Mouse (Mus musculus) heart, embryonic 15.5 days (tissue): ENCODE results near the gene Stard8. TPM values are rescaled to one million over a fixed set of nuclear protein-coding genes. Genes with fewer than 3 reads are reported as not detected.
"Not testable (repeated sequence)": the region's sequence is repeated elsewhere in the genome, so short reads cannot be mapped to it uniquely, and the experiment has no call there.

Experiments used
- ATAC-seq: fragments of 200-750 bp; cut with Nextera tagmentation; replicated peaks from 2 replicates; pipeline ENCODE4 v1.8.0; 2017; ENCODE audit warnings: low read depth, moderate TSS enrichment; ENCODE audit not compliant: insufficient number of reproducible peaks, insufficient read depth, low FRiP score
- H3K27ac ChIP-seq: fragments of 300-500 bp; sonication (generic); 2 replicates; pipeline ENCODE4 v1.5.1; 2015; ENCODE audit warnings: mild to moderate bottlenecking, inconsistent platforms
- H3K27me3 ChIP-seq: fragments of 300-500 bp; sonication (generic); 2 replicates; pipeline ENCODE4 v1.6.1; 2015; ENCODE audit warnings: inconsistent platforms
- H3K36me3 ChIP-seq: fragments of 300-500 bp; sonication (generic); 2 replicates; pipeline ENCODE4 v1.6.1; 2015; ENCODE audit warnings: mild to moderate bottlenecking, inconsistent platforms
- H3K4me1 ChIP-seq: fragments of 300-500 bp; sonication (generic); replicated peaks from 2 replicates; pipeline ENCODE4 v1.6.1; 2015; ENCODE audit warnings: inconsistent platforms
- H3K4me2 ChIP-seq: fragments of 300-500 bp; sonication (generic); 2 replicates; pipeline ENCODE4 v1.6.1; 2015; ENCODE audit warnings: inconsistent platforms, mild to moderate bottlenecking, moderate library complexity
- H3K4me3 ChIP-seq: fragments of 300-500 bp; sonication (generic); 2 replicates; pipeline ENCODE4 v1.5.1; 2015; ENCODE audit warnings: mild to moderate bottlenecking, inconsistent platforms
- H3K9ac ChIP-seq: fragments of 300-500 bp; sonication (generic); 2 replicates; pipeline ENCODE4 v1.6.1; 2015; ENCODE audit warnings: mild to moderate bottlenecking, inconsistent platforms
- H3K9me3 ChIP-seq: fragments of 300-500 bp; sonication (generic); replicated peaks from 2 replicates; pipeline ENCODE4 v1.6.1; 2016; ENCODE audit warnings: inconsistent platforms
- WGBS: fragments of 180-500 bp; shearing (Covaris S2); methylation state at CpG from one replicate; pipeline ENCODE4 v1.1.7; 2015; ENCODE audit warnings: mixed read lengths; 5-methylcytosine and 5-hydroxymethylcytosine counted together
- polyA plus RNA-seq: library from polyadenylated mRNA; unstranded; fragments of >200 nt; fragmentation: Nextera tagmentation; extraction: Ambion mirVana; gene quantifications from 2 replicates; pipeline ENCODE4 v1.2.1, GENCODE M21; 2015

Stard8 gene
- 14.4 and 15.4 TPM in 2 replicates for polyA plus RNA-seq

DNA sequence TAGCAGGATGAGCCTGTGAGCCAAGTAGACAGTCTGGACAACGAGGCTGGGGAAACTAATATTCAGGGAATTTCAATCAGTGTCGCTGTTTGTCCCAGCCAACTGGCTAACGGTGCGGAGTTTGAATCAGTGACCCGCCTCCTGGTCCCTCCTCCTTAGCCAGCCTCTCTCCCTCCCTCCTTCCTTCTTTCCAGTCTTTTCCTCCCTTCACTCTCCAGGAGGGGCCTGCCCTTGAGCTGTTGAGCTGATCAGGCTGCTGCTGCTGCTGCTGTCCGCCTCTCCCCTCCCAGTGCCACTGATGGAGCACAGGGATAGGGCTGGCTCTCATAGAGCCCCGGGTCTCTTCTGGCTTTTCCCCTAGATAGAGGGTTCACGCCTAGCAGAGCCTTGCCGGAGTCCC, at the start of gene Stard8:
Gene Stard8, plus strand, starts transcription at position 203 of the 400 bp plus-strand sequence.
- no peaks in the 10 kb centered on the region for H3K27me3 ChIP-seq
- H3K4me1 ChIP-seq: peaks cover 24% of the 10 kb centered on the region
- H3K27ac ChIP-seq: peak within 1 kb of the TSS; percentile 65
- no peaks in the 10 kb centered on the region for H3K9me3 ChIP-seq
- peak; percentile 72; the same call in 1 of the 2 replicates for ATAC-seq
- 36% methylated on average over 9 of the region's 9 CpGs for WGBS
- peak within 1 kb of the TSS; percentile 46 for H3K4me2 ChIP-seq
- H3K9ac ChIP-seq: peak within 1 kb of the TSS; percentile 31; the same call in 1 of the 2 replicates
- H3K36me3 ChIP-seq: no peaks in the 10 kb centered on the region
- peak within 1 kb of the TSS; percentile 35 for H3K4me3 ChIP-seq

DNA sequence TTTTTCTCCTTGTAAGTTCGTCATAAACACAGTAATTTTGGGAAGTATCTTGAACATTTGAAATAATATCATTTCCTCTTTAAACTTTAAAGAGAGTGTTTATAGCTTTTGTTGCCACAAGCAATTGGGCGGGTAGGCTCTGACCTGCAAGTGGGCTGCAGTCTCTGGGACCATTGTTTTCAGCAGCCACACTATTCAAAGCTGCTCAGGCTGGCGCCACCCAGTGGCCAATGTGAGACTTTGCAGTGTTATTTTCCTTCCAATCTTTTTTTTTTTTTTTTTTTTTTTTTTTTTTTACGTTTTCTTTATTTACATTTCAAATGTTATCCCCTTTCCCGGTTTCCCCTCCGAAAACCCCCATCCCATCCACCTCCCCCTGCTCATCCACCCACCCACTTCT, 49.1 kb upstream of the Stard8 start:
- Histone ChIP-seq H3K27ac (no peak overlapping the region), H3K36me3 (no peaks in the 10 kb centered on the region), H3K9ac (no peak overlapping the region), H3K4me1 (no peaks in the 10 kb centered on the region), H3K4me2 (no peak overlapping the region), H3K4me3 (no peak overlapping the region), H3K9me3 (no peaks in the 10 kb centered on the region), H3K27me3 (no peaks in the 10 kb centered on the region)
- ATAC-seq: no peak
- 17% methylated on average over 5 of the region's 6 CpGs for WGBS

DNA sequence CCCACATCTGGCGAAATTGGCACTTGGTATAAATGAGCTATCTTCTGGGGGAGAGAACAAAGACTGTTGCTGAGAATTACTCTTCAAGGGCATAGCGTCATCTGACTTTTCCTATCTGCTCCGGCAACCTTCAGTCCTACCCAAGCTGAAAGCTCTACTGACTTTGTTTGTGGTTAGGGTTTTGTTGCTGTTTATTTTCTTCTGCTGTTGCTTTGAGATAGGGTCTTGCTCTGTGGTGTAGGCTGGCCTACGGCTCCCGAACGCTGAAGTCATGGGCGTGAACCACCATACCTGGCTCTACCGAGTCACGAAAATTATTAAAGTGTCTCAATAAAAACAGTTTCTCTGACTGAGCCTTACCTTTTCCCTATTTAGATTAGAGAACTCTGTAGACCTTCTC, 44.8 kb upstream of the Stard8 start:
- no peak for ATAC-seq
- H3K4me3 ChIP-seq: no peak overlapping the region
- no peaks in the 10 kb centered on the region for H3K36me3 ChIP-seq
- 81% methylated on average over 9 of the region's 9 CpGs for WGBS
- H3K9ac ChIP-seq: no peak overlapping the region
- no peaks in the 10 kb centered on the region for H3K27me3 ChIP-seq
- no peaks in the 10 kb centered on the region for H3K4me1 ChIP-seq
- no peaks in the 10 kb centered on the region for H3K9me3 ChIP-seq
- H3K27ac ChIP-seq: no peak overlapping the region
- H3K4me2 ChIP-seq: no peak overlapping the region

DNA sequence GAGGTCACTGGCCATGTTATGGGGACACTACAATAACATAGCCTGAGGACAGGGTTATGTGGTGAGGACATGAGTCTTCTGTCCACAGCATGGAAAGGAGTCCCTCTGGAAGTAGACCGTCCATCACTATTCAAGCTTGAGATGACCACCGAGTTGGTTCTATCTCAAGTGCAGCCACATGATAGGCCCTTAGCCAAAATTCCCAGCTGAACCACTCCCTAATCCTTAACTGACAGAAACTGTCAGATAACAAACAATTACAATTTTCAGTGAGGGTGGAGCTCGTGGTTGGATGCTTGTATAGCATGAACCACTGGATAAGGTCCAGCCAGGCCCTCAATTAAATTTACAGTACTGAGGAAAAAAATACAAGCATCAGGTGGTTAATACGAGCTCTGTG, 44.0 kb upstream of the Stard8 start:
- H3K4me1 ChIP-seq: no peaks in the 10 kb centered on the region
- no peak overlapping the region for H3K4me2 ChIP-seq
- no peak overlapping the region for H3K4me3 ChIP-seq
- ATAC-seq: no peak
- no peaks in the 10 kb centered on the region for H3K27me3 ChIP-seq
- no peak overlapping the region for H3K9ac ChIP-seq
- H3K27ac ChIP-seq: no peak overlapping the region
- WGBS: 43% methylated on average over 4 of the region's 4 CpGs
- H3K9me3 ChIP-seq: no peaks in the 10 kb centered on the region
- no peaks in the 10 kb centered on the region for H3K36me3 ChIP-seq

DNA sequence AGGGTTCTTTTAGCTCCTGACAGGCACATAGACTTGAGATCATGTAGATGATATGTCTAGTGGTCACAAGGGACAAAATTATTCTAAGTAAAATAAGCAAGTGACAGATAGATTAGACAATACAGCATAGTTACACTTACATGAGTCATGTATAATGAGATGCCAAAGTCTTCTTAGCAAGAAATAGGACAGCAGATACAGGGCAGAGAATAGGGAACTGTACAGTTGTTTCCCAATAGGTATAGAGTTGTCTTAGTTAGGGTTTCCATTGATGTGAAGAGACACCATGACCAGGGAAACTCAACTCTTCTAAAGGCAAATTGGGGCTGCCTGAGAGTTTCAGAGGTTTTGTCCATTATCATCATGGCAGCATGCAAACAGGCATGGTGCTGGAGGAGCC, 39.3 kb upstream of the Stard8 start:
- Histone ChIP-seq H3K4me2 (no peak overlapping the region), H3K9me3 (no peaks in the 10 kb centered on the region), H3K4me1 (no peaks in the 10 kb centered on the region), H3K27ac (no peak overlapping the region), H3K27me3 (no peaks in the 10 kb centered on the region), H3K36me3 (no peaks in the 10 kb centered on the region), H3K4me3 (no peak overlapping the region), H3K9ac (no peak overlapping the region)
- no peak for ATAC-seq

DNA sequence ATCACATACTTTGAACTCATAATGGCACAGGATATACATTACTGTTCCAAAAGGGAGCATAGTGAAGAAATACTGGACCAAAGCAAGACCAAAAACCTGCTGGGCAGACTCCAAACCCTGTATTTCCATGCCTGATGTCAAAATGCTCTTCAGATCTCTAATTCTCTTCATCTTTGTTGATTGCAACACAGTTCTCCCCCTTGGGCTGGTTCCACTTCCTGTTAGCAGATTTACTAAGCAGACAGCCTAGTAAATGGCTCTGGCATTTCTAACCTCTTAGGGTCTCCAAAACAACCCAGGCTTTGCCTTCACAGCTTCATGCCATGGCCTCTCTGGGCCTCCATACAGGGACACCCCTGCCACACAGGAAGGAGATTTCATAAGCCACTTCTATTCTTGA, 38.5 kb upstream of the Stard8 start:
- no peak overlapping the region for H3K27ac ChIP-seq
- H3K36me3 ChIP-seq: no peaks in the 10 kb centered on the region
- no peaks in the 10 kb centered on the region for H3K27me3 ChIP-seq
- no peak overlapping the region for H3K4me3 ChIP-seq
- no peaks in the 10 kb centered on the region for H3K9me3 ChIP-seq
- no peak overlapping the region for H3K9ac ChIP-seq
- no peak overlapping the region for H3K4me2 ChIP-seq
- ATAC-seq: no peak
- H3K4me1 ChIP-seq: no peaks in the 10 kb centered on the region

DNA sequence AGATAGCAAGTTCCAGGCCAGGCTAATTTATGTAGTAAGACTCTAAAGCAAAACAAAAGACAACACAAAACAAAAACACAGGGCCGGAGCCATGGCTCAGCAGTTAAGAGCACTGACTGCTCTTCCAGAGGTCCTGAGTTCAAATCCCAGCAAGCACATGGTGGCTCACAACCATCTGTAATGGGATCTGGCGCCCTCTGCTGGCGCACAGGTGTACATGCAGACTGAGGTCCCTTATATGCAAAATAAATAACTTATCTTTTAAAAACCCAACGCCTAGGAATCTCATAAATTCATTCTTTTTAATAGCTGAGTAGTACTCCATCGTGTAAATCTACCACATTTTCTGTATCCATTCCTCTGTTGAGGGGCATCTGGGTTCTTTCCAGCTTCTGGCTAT, 16.4 kb upstream of the Stard8 start:
- not testable (repeated sequence) for ATAC-seq, H3K9me3 ChIP-seq, H3K4me3 ChIP-seq, H3K36me3 ChIP-seq, H3K4me2 ChIP-seq, H3K4me1 ChIP-seq, H3K9ac ChIP-seq, H3K27me3 ChIP-seq, H3K27ac ChIP-seq
- 49% methylated on average over 5 of the region's 5 CpGs for WGBS

DNA sequence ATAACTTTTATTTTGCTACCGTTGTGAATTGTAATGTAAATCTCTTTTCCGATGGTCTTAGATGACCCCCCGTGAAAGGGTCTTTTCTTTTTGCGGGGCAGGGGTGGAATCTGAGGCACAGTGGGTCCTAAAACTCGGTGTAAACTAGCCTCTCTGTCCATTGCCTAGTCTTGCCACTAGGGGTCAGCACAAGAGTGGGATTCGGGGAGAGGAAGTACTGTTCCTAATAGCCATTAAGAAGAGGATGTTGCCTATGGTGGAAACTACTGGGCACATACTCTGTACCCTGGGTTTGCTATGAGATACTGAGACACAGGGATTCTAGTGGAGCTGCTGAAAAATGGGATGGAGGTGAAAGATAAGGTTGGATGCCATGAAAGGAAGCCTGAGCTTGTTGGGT, 13.5 kb upstream of the Stard8 start:
- 35% methylated on average over 6 of the region's 6 CpGs for WGBS
- Histone ChIP-seq H3K4me1 (peaks cover 4% of the 10 kb centered on the region; the same call in 1 of the 2 replicates), H3K4me3 (no peak overlapping the region), H3K9me3 (no peaks in the 10 kb centered on the region), H3K36me3 (no peaks in the 10 kb centered on the region), H3K27ac (no peak overlapping the region), H3K27me3 (no peaks in the 10 kb centered on the region; the same call in 1 of the 2 replicates), H3K9ac (no peak overlapping the region), H3K4me2 (no peak overlapping the region)
- ATAC-seq: 0 out of 2 replicates have a peak, but pooled peaks have one; percentile 47

DNA sequence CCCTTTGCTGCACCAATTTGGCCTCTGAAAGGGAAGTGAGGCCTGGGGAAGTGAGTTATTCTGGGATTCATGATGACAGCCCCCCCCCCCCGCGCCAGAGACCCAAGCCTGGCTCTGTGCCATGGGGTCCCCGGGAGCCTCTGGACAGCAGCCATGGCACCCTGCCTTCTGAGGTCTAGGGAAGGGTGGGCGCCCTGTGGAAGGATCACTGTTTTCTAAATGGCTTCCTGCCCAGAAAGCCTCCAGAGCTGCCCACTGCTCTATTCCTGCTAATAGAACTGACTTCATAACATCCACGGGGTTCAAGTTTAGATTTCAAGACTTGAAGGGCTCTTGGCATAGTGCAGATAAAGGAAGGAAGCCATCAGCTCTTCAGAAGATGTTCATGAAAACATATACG, 983 bp upstream of the Stard8 start:
- Histone ChIP-seq H3K36me3 (no peaks in the 10 kb centered on the region), H3K27me3 (no peaks in the 10 kb centered on the region), H3K4me1 (peaks cover 24% of the 10 kb centered on the region), H3K9me3 (no peaks in the 10 kb centered on the region), H3K9ac (no peak overlapping the region), H3K27ac (peak overlapping the region; percentile 65), H3K4me2 (no peak overlapping the region), H3K4me3 (no peak overlapping the region)
- 20% methylated on average over 6 of the region's 6 CpGs for WGBS
- no peak for ATAC-seq

DNA sequence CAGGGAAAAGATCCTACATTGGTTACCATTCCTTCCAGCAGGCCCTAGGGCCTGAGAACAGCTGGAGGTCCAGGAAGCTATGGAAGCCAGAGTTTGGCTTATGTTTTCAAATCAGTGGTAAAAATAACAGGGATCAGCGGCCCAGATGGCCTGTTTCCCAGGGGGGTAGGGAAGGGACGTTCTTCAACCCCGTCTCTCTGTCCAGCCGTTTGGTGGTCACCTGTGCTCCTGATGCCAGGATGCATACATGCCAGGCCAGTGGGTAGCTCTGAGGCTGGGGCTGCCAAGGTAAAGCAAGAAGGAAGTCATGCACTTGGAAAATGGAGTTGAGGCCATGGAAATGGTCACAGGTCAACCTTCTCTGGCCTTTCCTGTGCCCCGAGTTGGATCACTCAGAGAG, 7.5 kb downstream of the Stard8 start:
- no peaks in the 10 kb centered on the region for H3K4me1 ChIP-seq
- no peaks in the 10 kb centered on the region for H3K9me3 ChIP-seq
- no peak overlapping the region for H3K27ac ChIP-seq
- H3K4me2 ChIP-seq: no peak overlapping the region
- ATAC-seq: no peak
- no peak overlapping the region for H3K4me3 ChIP-seq
- H3K27me3 ChIP-seq: no peaks in the 10 kb centered on the region
- H3K9ac ChIP-seq: no peak overlapping the region
- no peaks in the 10 kb centered on the region for H3K36me3 ChIP-seq
- 88% methylated on average over 5 of the region's 5 CpGs for WGBS

DNA sequence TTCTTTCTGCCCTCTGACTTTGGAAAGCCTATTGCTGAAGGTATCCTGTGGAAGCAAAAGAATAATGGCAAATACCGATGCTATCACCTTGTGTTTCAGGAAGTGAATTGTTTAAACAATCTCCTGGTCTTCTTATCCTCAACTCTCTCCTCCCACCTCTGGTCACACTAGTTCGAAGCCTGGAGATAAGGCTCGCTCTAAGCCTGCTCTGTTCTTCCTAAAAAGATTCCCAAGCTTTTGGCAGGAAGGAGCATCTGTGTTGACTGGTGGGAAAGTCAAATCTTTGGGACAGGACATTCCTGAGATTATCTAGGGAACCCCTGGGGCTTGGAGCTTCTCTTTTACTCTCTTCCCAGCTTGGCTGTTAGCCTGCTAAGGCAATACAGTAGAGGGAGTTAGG, 8.2 kb downstream of the Stard8 start:
- H3K4me1 ChIP-seq: no peaks in the 10 kb centered on the region
- H3K27me3 ChIP-seq: no peaks in the 10 kb centered on the region
- no peak overlapping the region for H3K27ac ChIP-seq
- no peaks in the 10 kb centered on the region for H3K36me3 ChIP-seq
- H3K9me3 ChIP-seq: no peaks in the 10 kb centered on the region
- ATAC-seq: no peak
- H3K4me2 ChIP-seq: no peak overlapping the region
- WGBS: 37% methylated on average over 3 of the region's 3 CpGs
- H3K9ac ChIP-seq: no peak overlapping the region
- H3K4me3 ChIP-seq: no peak overlapping the region

DNA sequence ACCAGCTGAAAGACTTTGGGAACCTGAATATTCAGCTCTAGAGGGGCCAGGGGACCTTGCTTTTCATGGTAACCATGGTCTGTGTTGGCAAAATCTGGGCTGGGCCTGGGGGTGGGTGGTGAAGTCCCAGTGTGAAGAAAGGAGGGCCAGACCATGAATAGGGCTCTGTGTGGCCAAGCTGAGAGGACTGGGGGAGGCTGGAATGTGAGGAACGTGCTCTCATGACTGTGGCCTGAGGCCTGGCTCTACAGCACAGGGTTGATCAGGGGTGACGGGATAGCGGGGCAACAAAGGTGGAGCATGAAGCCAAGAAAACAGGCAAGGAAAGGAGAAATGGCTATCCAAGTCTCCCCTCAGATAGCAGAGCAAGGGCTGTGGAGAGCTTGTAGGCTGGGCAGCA, 9.4 kb downstream of the Stard8 start:
- Histone ChIP-seq H3K9ac (no peak overlapping the region), H3K27ac (peak overlapping the region; percentile 16; the same call in 1 of the 2 replicates), H3K4me3 (no peak overlapping the region), H3K36me3 (no peaks in the 10 kb centered on the region), H3K27me3 (no peaks in the 10 kb centered on the region), H3K4me2 (no peak overlapping the region), H3K9me3 (no peaks in the 10 kb centered on the region), H3K4me1 (peaks cover 5% of the 10 kb centered on the region)
- ATAC-seq: peak; percentile 76; the same call in 1 of the 2 replicates
- whole genome bisulfite sequencing: 28% methylated on average over 3 of the region's 3 CpGs
